Mouse (Mus musculus): ENCODE measurements around the gene Sys1. TPM values are rescaled to one million over a fixed set of nuclear protein-coding genes. Genes with fewer than 3 reads are reported as not detected.

Gene Sys1
- polyA plus RNA-seq, 1 experiment from 2014 or later: 48.6 TPM

DNA sequence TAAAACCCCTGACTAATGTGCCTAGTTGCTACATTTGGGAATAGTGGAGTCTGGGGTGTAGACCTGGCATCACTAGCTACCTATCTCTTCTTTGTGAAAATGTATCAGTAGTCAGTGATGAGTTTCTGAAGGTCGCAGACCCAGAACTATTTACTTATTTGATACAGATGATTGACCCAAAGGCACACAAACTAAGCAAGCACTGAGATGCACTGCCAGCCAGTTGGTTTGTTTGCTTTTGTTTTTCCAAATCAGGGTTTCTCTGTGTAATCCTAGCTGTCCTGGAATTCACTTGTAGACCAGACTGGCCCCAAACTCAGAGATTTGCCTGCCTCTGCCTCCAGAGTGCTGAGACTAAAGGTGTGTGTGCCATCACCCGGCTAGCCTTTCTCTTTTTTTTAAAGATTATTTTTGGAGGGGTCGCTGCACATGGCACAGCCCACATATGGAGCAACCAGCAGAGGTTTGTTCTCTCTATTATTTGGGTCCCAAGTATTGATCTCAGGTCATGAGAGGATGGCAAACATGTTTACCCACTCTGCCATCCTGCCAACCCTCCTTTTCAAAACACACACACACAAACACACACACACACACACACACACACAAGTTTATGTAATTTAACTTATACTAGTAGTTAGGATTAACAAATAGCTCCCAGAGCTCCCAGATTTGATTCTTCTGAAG, 11.2 kb upstream of the Sys1 start:
- no peak overlapping the region for H3K27ac ChIP-seq (replicated peaks)
- no peak overlapping the region for H3K4me2 ChIP-seq (replicated peaks; ENCODE audit: low read depth)
- no peak overlapping the region for H3K9ac ChIP-seq (ENCODE audit: low read length)
- H3K4me3 ChIP-seq (ENCODE audit: low read depth, low read length): no peak overlapping the region
- no peaks in the 10 kb centered on the region for H3K27me3 ChIP-seq (ENCODE audit: control insufficient read depth, insufficient read depth, low read length)
- DNase-seq (ENCODE audit: low spot score): no peak
- TF ChIP-seq CTCF (IDR thresholded peaks at IDR 0.05; ENCODE audit: low read depth) (no peak), EP300 (optimal IDR thresholded peaks at IDR 0.05) (no peak)
- no peaks in the 10 kb centered on the region for H3K4me1 ChIP-seq (replicated peaks; ENCODE audit: control insufficient read depth, insufficient read depth)
- ATAC-seq (ENCODE audit: low FRiP score, low TSS enrichment): no peak
- 72% methylated on average over 3 of the region's 3 CpGs for WGBS
- no peaks in the 10 kb centered on the region for H3K36me3 ChIP-seq (ENCODE audit: control insufficient read depth, insufficient read depth, low read length)
- H3K9me3 ChIP-seq (ENCODE audit: control insufficient read depth, low read length): no peaks in the 10 kb centered on the region

DNA sequence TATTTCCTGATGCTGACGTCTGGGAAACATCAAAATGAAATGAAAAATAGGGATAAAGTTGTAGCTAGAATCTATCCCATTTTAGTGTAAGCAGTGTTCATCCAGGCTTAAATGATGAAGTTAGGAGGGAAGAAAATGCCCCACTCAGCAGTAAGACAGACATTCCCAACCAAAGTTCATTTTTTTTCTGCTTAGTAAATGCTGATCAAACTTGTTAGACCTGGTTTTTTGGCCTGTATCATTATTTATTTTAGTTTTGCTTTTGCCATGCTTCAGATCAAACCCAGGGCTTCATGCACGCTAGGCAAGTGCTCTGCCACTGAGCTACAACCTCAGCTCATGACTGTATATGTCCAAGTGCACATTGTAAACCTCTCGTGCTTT, 10.7 kb upstream of the Sys1 start:
- 61% methylated on average over 3 of the region's 3 CpGs for WGBS
- no peak for TF ChIP-seq CTCF (IDR thresholded peaks at IDR 0.05; ENCODE audit: low read depth)
- TF ChIP-seq EP300 (optimal IDR thresholded peaks at IDR 0.05): no peak
- no peak for DNase-seq (ENCODE audit: low spot score)
- Histone ChIP-seq H3K9ac (ENCODE audit: low read length) (no peak overlapping the region), H3K4me3 (ENCODE audit: low read depth, low read length) (no peak overlapping the region), H3K27ac (replicated peaks) (no peak overlapping the region), H3K4me2 (replicated peaks; ENCODE audit: low read depth) (no peak overlapping the region), H3K27me3 (ENCODE audit: control insufficient read depth, insufficient read depth, low read length) (no peaks in the 10 kb centered on the region), H3K4me1 (replicated peaks; ENCODE audit: control insufficient read depth, insufficient read depth) (no peaks in the 10 kb centered on the region), H3K9me3 (ENCODE audit: control insufficient read depth, low read length) (no peaks in the 10 kb centered on the region), H3K36me3 (ENCODE audit: control insufficient read depth, insufficient read depth, low read length) (no peaks in the 10 kb centered on the region)
- ATAC-seq (ENCODE audit: low FRiP score, low TSS enrichment): no peak

DNA sequence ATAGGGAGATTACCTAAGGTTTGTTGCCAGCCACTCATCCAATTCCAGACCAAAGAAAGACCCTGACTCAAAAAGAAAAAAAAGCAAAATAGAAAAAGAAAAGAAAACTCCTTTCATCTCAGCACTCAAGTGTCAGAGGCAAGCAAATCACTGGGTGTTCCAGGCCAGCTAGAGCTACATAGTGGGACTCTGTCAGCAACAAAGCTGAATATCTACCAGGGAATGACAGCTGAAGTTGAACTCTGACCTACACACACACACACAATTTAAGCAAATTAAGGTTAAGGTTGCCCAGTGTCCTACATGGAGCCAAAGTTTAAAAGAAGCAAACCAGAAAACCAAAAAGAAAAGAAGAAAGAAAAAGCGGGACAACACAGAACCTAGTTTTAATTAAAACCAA, 8.6 kb upstream of the Sys1 start:
- no peaks in the 10 kb centered on the region for H3K9me3 ChIP-seq (ENCODE audit: control insufficient read depth, low read length)
- 0 out of 2 replicates have a peak, but pooled peaks cover 3% of the 10 kb centered on the region for H3K4me1 ChIP-seq (replicated peaks; ENCODE audit: control insufficient read depth, insufficient read depth)
- DNase-seq (ENCODE audit: low spot score) (no peak), ATAC-seq (ENCODE audit: low FRiP score, low TSS enrichment) (no peak)
- 90% methylated on average over 1 of the region's 1 CpGs for WGBS
- no peaks in the 10 kb centered on the region for H3K27me3 ChIP-seq (ENCODE audit: control insufficient read depth, insufficient read depth, low read length)
- TF ChIP-seq EP300 (optimal IDR thresholded peaks at IDR 0.05) (no peak), CTCF (IDR thresholded peaks at IDR 0.05; ENCODE audit: low read depth) (no peak)
- no peak overlapping the region for H3K4me3 ChIP-seq (ENCODE audit: low read depth, low read length)
- no peak overlapping the region for H3K4me2 ChIP-seq (replicated peaks; ENCODE audit: low read depth)
- no peak overlapping the region for H3K9ac ChIP-seq (ENCODE audit: low read length)
- H3K27ac ChIP-seq (replicated peaks): no peak overlapping the region
- H3K36me3 ChIP-seq (ENCODE audit: control insufficient read depth, insufficient read depth, low read length): no peaks in the 10 kb centered on the region

DNA sequence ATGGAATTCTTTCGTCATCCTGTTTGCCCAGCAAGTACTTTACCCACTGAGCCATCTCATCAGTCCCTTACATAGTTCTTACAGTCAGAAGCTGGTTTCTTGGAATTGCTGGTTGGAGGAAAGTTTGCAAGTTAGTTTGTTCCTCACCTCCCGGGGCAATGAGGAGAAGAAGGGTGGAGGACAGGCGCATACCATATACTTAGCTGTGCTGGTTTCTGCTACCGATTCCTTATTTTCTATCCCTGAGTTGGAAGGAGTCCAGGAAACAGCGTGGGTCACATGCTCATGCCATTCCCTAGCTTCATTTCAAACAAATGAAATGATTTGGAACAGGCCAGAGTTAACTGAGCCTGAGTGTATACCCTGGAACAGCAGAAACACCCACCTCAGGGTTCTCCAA, 7.8 kb upstream of the Sys1 start:
- no peak for TF ChIP-seq CTCF (IDR thresholded peaks at IDR 0.05; ENCODE audit: low read depth)
- TF ChIP-seq EP300 (optimal IDR thresholded peaks at IDR 0.05): no peak
- 35% methylated on average over 5 of the region's 5 CpGs for WGBS
- no peak overlapping the region for H3K4me2 ChIP-seq (replicated peaks; ENCODE audit: low read depth)
- no peak overlapping the region for H3K4me3 ChIP-seq (ENCODE audit: low read depth, low read length)
- peak overlapping the region; percentile 20; the same call in 1 of the 2 replicates for H3K27ac ChIP-seq (replicated peaks)
- DNase-seq (ENCODE audit: low spot score) (no peak), ATAC-seq (ENCODE audit: low FRiP score, low TSS enrichment) (peak; percentile 15; the same call in 1 of the 2 replicates)
- no peaks in the 10 kb centered on the region for H3K27me3 ChIP-seq (ENCODE audit: control insufficient read depth, insufficient read depth, low read length)
- H3K9ac ChIP-seq (ENCODE audit: low read length): no peak overlapping the region
- H3K9me3 ChIP-seq (ENCODE audit: control insufficient read depth, low read length): no peaks in the 10 kb centered on the region
- no peaks in the 10 kb centered on the region for H3K36me3 ChIP-seq (ENCODE audit: control insufficient read depth, insufficient read depth, low read length)
- 0 out of 2 replicates have a peak, but pooled peaks cover 3% of the 10 kb centered on the region for H3K4me1 ChIP-seq (replicated peaks; ENCODE audit: control insufficient read depth, insufficient read depth)

DNA sequence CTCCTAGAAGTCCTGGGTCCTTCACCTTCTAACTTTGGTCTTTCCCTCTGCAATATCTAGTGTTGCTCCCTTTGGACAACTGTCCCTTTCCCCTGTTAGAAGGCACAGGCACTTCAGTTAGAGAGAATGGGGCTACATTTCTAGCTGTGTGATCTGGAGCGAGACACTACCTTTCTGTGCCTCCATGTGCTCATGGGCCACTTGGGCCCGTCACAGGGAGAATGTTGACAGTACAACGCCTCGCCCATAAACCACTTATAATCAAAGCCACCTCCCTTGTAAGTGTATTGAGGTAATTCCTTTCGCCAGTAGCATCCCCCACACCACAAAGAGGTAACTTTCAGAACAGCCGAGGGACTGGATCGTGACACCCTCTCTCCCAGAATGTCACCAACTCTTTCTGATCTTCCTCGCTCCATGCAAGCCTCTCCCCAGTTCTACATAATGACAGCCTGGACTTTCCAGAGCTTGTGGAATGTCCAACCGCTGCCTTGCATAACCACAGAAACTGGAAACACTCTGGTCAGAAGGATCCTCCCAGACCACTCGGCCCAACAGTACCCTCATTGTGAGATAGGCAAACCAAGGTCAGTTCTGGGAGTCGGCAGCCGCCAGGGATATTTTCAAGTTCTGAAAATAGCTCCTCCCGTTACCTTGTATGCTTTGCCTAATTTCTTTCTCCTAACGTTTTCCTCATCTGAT, 7.3 kb upstream of the Sys1 start:
- Histone ChIP-seq H3K27me3 (ENCODE audit: control insufficient read depth, insufficient read depth, low read length) (no peaks in the 10 kb centered on the region), H3K9me3 (ENCODE audit: control insufficient read depth, low read length) (no peaks in the 10 kb centered on the region), H3K4me2 (replicated peaks; ENCODE audit: low read depth) (no peak overlapping the region), H3K9ac (ENCODE audit: low read length) (no peak overlapping the region), H3K4me1 (replicated peaks; ENCODE audit: control insufficient read depth, insufficient read depth) (0 out of 2 replicates have a peak, but pooled peaks cover 5% of the 10 kb centered on the region), H3K36me3 (ENCODE audit: control insufficient read depth, insufficient read depth, low read length) (no peaks in the 10 kb centered on the region), H3K4me3 (ENCODE audit: low read depth, low read length) (no peak overlapping the region), H3K27ac (replicated peaks) (peak overlapping the region; percentile 20; the same call in 1 of the 2 replicates)
- DNase-seq (ENCODE audit: low spot score) (no peak), ATAC-seq (ENCODE audit: low FRiP score, low TSS enrichment) (peak; percentile 45; the same call in 1 of the 2 replicates)
- no peak for TF ChIP-seq CTCF (IDR thresholded peaks at IDR 0.05; ENCODE audit: low read depth)
- TF ChIP-seq EP300 (optimal IDR thresholded peaks at IDR 0.05): no peak
- WGBS: 64% methylated on average over 14 of the region's 14 CpGs
